14 mouse cellular contexts compared by ENCODE assay signal in genomic region chr10:89490250-89490649, GRCm38 (mm10). TPM values are rescaled to one million over a fixed set of nuclear protein-coding genes. Genes with fewer than 3 reads are reported as not detected.
"Had no signal": no experiment of that assay in that cellular context is flagged by ENCODE, and none has a peak within 500 bp of the region (broad histone marks: within the 10 kb centered on the region; RNA-seq: fewer than 3 reads in every experiment).

No protein-coding gene starts in this region.

- DNase-seq: kidney, adult 2 months; kidney, postnatal 36 days; layer of hippocampus, postnatal 36 days; liver, embryonic 13.5 days; lung, adult 2 months; lung, postnatal 14 days; lung, postnatal 4 days; right cerebral cortex, adult 18-20 months; right cerebral cortex, postnatal 14 days; right cerebral cortex, postnatal 4 days; thymus, adult 18-20 months had no signal

RNA-seq across cellular contexts. Expression of gene Nr1h4, which starts 43.1 kb away (rescaled TPM):
- total RNA-seq: left cerebral cortex, adult 2 months; left cerebral cortex, postnatal 36 days; megakaryocyte progenitor cell, adult 5-6 weeks had no signal
